Mouse (Mus musculus): Measurements from ENCODE around the gene Itga2b. TPM values are rescaled to one million over a fixed set of nuclear protein-coding genes. Genes with fewer than 3 reads are reported as not detected.
"Not testable (repeated sequence)": the region's sequence is repeated elsewhere in the genome, so short reads cannot be mapped to it uniquely, and the experiment has no call there.

Gene Itga2b
- polyA plus RNA-seq, 1 experiment from 2014 or later: 13.1 TPM

DNA sequence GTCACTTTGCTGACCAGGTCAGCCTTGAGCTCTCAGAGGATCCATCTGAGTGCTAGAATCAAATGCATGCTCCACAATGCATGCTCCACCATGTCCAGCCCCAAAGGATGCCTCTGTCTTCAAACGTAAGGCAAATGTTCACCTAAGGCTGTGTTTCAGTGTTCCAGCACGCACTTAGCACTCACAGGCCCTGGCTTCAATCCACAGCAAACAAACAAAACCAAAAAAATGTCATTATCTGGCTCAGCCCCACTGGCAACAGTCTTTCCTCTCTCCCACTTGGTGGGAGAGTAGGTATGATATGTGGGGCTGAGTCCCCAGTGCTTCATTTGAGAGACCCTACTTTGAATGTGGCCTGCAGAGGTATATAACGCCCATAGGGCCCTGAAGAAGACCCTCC lies 58.9 kb downstream of the Itga2b start:
- Histone ChIP-seq H3K27ac (ENCODE audit: low read depth, low read length) (no peak overlapping the region), H3K36me3 (ENCODE audit: control insufficient read depth, insufficient read depth, low read length) (no peaks in the 10 kb centered on the region), H3K4me1 (ENCODE audit: control insufficient read depth, insufficient read depth, low read depth, low read length) (peaks cover 10% of the 10 kb centered on the region), H3K4me2 (ENCODE audit: low read length) (no peak overlapping the region), H3K9me3 (ENCODE audit: control insufficient read depth, low read length) (no peaks in the 10 kb centered on the region), H3K27me3 (replicated peaks; ENCODE audit: control insufficient read depth, insufficient read depth, low read length) (no peaks in the 10 kb centered on the region), H3K4me3 (ENCODE audit: low read length) (no peak overlapping the region), H3K9ac (ENCODE audit: low read depth, low read length) (no peak overlapping the region)
- ATAC-seq: no peak
- WGBS: 80% methylated on average over 3 of the region's 3 CpGs

DNA sequence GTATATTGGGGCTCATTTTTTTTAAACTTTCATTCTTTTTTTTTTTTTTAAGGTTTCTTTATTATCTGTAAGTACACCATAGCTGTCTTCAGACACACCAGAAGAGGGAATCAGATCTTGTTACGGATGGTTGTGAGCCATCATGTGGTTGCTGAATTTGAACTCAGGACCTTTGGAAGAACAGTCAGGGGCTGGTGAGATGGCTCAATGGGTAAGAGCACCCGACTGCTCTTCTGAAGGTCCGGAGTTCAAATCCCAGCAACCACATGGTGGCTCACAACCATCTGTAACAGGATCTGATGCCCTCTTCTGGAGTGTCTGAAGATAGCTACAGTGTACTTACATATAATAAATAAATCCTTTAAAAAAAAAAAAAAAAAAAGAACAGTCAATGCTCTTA lies 59.6 kb downstream of the Itga2b start:
- H3K4me3 ChIP-seq (ENCODE audit: low read length); H3K27ac ChIP-seq (ENCODE audit: low read depth, low read length); H3K4me2 ChIP-seq (ENCODE audit: low read length); H3K9me3 ChIP-seq (ENCODE audit: control insufficient read depth, low read length); H3K9ac ChIP-seq (ENCODE audit: low read depth, low read length); ATAC-seq; H3K27me3 ChIP-seq (replicated peaks; ENCODE audit: control insufficient read depth, insufficient read depth, low read length); H3K36me3 ChIP-seq (ENCODE audit: control insufficient read depth, insufficient read depth, low read length): not testable (repeated sequence)
- H3K4me1 ChIP-seq (ENCODE audit: control insufficient read depth, insufficient read depth, low read depth, low read length): peaks cover 16% of the 10 kb centered on the region
- 86% methylated on average over 3 of the region's 3 CpGs for WGBS

DNA sequence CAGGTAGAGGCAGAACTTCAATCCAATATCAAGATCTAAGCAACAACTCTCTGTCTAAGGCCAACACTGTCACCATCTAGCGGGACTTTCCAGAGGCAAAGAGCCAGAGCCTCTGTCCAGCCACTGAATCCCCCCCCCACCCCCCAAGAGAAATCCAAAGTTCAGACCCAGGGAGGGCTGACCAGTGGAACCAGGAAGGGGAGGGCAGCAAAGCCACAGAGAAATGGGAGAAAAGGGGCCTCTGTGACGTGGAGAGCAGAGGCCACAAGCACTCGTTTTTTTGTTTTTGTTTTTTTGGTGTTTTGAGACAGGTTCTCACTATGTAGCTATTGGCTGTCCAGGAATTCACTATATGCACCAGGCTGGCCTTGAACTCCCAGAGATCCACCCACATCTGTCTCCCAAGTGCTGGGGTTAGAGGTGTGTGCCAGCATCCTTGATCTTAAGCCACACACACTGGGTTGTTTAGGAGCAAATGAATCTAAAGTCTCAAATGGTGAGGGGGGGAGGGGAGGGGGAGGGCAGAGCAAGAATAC lies 60.1 kb downstream of the Itga2b start:
- Histone ChIP-seq H3K9ac (ENCODE audit: low read depth, low read length) (no peak overlapping the region), H3K36me3 (ENCODE audit: control insufficient read depth, insufficient read depth, low read length) (no peaks in the 10 kb centered on the region), H3K4me2 (ENCODE audit: low read length) (no peak overlapping the region), H3K9me3 (ENCODE audit: control insufficient read depth, low read length) (no peaks in the 10 kb centered on the region), H3K27me3 (replicated peaks; ENCODE audit: control insufficient read depth, insufficient read depth, low read length) (no peaks in the 10 kb centered on the region), H3K4me3 (ENCODE audit: low read length) (no peak overlapping the region), H3K27ac (ENCODE audit: low read depth, low read length) (no peak overlapping the region), H3K4me1 (ENCODE audit: control insufficient read depth, insufficient read depth, low read depth, low read length) (peaks cover 19% of the 10 kb centered on the region)
- ATAC-seq: no peak
- 88% methylated on average over 3 of the region's 3 CpGs for WGBS

DNA sequence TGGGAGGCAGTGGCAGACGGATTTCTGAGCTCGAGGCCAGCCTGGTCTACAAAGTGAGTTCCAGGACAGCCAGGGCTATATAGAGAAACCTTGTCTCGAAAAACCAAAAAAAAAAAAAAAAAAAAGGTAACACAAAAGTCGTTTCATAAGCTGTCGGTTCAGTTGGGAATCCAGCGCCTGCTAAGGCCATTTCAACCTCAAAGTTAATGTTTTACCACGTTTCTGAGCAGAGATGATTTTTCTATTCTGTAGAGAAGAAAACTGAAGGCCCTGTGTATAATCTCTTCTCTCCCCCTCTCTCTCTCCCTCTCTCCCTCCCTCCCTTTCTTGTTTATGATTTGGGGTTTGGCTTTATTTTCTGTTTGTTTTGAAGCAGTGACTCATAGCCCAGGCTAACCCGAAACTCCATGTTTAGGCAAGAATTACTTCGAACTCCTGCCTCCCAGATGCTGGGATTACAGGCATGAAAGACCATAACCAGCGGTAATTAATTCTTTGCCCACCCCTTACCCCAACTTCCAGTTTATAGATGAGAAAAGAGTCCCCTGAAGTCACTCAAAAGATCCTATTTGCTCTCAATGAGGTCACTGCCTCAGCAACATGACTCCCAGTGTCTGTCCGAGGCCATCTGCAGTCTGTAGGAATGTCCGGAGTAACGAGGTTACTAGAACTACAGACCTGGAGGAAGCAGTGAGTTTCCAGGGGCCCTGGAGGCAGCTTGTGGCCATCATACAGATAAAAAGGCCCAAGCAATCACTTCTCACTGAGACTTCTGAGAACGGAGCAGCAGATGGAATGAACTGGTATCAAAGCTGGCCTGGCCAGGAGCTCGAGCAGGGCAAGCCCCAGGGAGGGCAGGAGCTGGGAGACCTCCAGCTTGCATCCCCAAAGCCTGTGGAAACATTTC lies 60.8 kb downstream of the Itga2b start:
- Histone ChIP-seq H3K4me2 (ENCODE audit: low read length) (peak overlapping the region; percentile 77), H3K9me3 (ENCODE audit: control insufficient read depth, low read length) (no peaks in the 10 kb centered on the region), H3K27ac (ENCODE audit: low read depth, low read length) (peak overlapping the region; percentile 13; the same call in 1 of the 2 replicates), H3K4me1 (ENCODE audit: control insufficient read depth, insufficient read depth, low read depth, low read length) (peaks cover 22% of the 10 kb centered on the region), H3K9ac (ENCODE audit: low read depth, low read length) (no peak overlapping the region), H3K36me3 (ENCODE audit: control insufficient read depth, insufficient read depth, low read length) (peaks cover 3% of the 10 kb centered on the region; the same call in 1 of the 2 replicates), H3K4me3 (ENCODE audit: low read length) (peak overlapping the region; percentile 90), H3K27me3 (replicated peaks; ENCODE audit: control insufficient read depth, insufficient read depth, low read length) (no peaks in the 10 kb centered on the region)
- no peak for ATAC-seq
- 44% methylated on average over 15 of the region's 15 CpGs for WGBS

DNA sequence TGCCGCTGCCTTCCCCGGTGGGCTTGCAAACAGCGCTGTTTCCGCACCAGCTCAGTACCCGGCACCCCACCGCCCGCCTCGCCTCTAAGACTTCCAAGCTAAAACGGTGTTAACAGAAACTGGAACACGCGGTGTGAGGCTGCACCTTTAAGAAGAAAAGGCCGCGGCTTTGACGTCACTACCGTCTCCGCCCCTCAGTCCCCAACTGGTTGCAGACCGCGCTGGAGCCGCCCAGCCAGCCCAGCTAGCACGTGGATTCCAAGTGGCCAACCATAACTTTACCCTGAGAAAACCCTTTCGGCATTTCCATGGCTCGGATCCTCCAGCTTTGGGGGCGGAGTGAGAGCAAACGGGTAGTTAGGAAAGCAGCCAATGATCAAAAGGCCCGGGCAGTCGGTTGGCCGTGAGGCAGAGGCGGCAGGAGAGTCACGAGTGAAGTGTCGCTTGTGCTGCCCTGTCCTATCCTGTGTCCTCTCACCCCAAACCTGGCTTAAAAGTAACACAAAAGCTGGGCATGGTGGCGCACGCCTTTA lies 61.5 kb downstream of the Itga2b start:
- H3K27me3 ChIP-seq (replicated peaks; ENCODE audit: control insufficient read depth, insufficient read depth, low read length): no peaks in the 10 kb centered on the region
- no peak overlapping the region for H3K9ac ChIP-seq (ENCODE audit: low read depth, low read length)
- peaks cover 22% of the 10 kb centered on the region for H3K4me1 ChIP-seq (ENCODE audit: control insufficient read depth, insufficient read depth, low read depth, low read length)
- peak overlapping the region; percentile 77 for H3K4me2 ChIP-seq (ENCODE audit: low read length)
- peak; percentile 95 for ATAC-seq
- H3K36me3 ChIP-seq (ENCODE audit: control insufficient read depth, insufficient read depth, low read length): peaks cover 9% of the 10 kb centered on the region
- WGBS: under 1% methylated on average over 32 of the region's 32 CpGs
- H3K27ac ChIP-seq (ENCODE audit: low read depth, low read length): peak overlapping the region; percentile 90
- H3K4me3 ChIP-seq (ENCODE audit: low read length): peak overlapping the region; percentile 90
- H3K9me3 ChIP-seq (ENCODE audit: control insufficient read depth, low read length): no peaks in the 10 kb centered on the region

DNA sequence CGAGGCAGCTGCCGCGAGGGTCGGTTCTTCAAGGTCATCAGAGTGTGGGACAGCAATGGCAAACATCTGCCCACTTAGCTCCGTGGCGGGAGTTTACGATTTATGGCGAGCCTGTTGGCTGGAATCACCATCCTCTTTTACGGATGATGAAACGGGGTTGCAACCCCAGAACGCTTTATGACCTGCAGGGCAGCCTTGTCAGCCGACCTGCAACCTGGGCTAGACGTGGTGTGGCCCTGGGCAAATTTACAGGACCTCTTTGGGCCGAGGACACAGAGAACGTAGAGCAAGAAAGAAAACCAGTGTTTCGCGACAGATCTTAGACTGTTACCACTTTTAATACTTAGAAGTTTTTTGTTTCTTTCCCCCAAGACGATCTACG lies 62.1 kb downstream of the Itga2b start, which contains the start of gene Slc25a39:
TSS of gene Slc25a39 (minus strand) at position 113 of the 382 bp plus-strand sequence.
- Histone ChIP-seq H3K9me3 (ENCODE audit: control insufficient read depth, low read length) (no peaks in the 10 kb centered on the region), H3K4me1 (ENCODE audit: control insufficient read depth, insufficient read depth, low read depth, low read length) (peaks cover 22% of the 10 kb centered on the region), H3K36me3 (ENCODE audit: control insufficient read depth, insufficient read depth, low read length) (peaks cover 15% of the 10 kb centered on the region), H3K27ac (ENCODE audit: low read depth, low read length) (peak within 1 kb of the TSS; percentile 90), H3K27me3 (replicated peaks; ENCODE audit: control insufficient read depth, insufficient read depth, low read length) (no peaks in the 10 kb centered on the region), H3K4me2 (ENCODE audit: low read length) (peak within 1 kb of the TSS; percentile 77), H3K9ac (ENCODE audit: low read depth, low read length) (peak within 1 kb of the TSS; percentile 96), H3K4me3 (ENCODE audit: low read length) (peak within 1 kb of the TSS; percentile 90)
- WGBS: under 1% methylated on average over 19 of the region's 19 CpGs
- no peak for ATAC-seq

DNA sequence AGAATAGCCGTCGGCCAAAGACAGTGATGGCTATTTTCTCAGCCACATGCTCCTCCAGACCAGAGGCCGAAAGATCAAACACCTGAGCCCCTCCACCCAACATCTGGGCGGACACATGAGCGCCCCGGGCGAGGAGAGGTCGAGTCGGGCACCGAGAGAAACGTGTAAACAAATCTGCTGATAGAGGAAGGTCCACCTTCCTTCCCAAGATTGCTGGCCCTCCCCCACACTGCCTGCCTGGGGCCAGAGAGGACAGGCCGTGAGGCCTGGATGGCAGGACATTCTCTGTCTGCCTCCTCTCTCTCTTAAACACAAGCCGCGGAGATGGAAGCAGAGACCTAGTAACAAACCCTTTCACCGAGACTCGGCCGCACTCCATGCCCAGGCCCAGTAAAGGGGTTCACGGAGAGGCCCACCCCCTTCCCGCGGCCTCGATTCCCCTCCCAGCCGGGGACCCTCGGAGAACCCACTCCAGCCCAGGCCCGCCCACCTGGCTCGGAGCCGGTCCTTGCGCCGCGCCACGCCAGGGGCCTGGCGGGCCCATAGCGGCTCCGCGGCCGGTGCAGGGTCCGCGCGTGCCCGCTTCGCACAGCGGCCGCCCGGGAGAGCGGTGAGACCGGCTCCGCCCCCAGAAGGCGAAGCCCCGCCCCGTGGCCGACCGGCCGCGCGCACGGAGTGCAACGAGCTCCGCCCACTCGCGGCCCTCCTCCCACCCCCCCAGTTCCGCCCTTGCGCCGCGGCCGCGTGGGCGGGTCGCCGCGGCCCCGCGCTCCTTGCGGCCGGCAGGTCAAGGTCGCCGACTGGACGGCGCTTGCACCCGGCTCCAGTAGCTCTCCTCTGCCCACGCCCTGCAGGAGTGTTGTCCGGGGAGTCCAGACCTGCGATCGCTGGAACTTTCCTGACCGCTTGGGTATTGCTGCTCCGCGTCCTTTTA lies 62.8 kb downstream of the Itga2b start:
- Histone ChIP-seq H3K4me2 (ENCODE audit: low read length) (peak overlapping the region; percentile 77), H3K4me1 (ENCODE audit: control insufficient read depth, insufficient read depth, low read depth, low read length) (peaks cover 22% of the 10 kb centered on the region), H3K27me3 (replicated peaks; ENCODE audit: control insufficient read depth, insufficient read depth, low read length) (no peaks in the 10 kb centered on the region), H3K27ac (ENCODE audit: low read depth, low read length) (peak overlapping the region; percentile 90), H3K36me3 (ENCODE audit: control insufficient read depth, insufficient read depth, low read length) (peaks cover 21% of the 10 kb centered on the region), H3K9me3 (ENCODE audit: control insufficient read depth, low read length) (no peaks in the 10 kb centered on the region), H3K9ac (ENCODE audit: low read depth, low read length) (peak overlapping the region; percentile 96), H3K4me3 (ENCODE audit: low read length) (peak overlapping the region; percentile 90)
- WGBS: 0% methylated on average over 52 of the region's 85 CpGs
- ATAC-seq: peak; percentile 83

DNA sequence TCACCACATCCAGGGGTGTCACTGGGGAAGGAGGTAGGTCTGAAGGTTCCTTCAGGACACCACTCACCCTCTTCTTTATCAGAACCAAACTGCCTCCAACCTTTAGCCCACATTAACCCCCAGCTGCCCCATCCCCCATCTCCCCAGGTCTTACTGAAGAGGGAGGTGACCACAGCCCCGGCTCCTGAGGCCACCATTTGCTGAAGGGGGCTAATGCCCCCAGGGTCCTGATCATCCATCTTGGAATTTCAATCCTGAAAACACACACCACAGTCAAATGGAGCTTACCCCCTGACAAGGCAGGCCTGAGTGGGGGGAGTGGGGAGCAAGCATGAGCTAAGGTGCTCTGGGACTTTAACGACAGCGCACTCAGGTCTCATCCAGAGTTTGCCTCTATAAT lies 63.5 kb downstream of the Itga2b start:
- H3K4me3 ChIP-seq (ENCODE audit: low read length): peak overlapping the region; percentile 90
- H3K9ac ChIP-seq (ENCODE audit: low read depth, low read length): peak overlapping the region; percentile 96
- peak overlapping the region; percentile 77 for H3K4me2 ChIP-seq (ENCODE audit: low read length)
- H3K27me3 ChIP-seq (replicated peaks; ENCODE audit: control insufficient read depth, insufficient read depth, low read length): no peaks in the 10 kb centered on the region
- H3K27ac ChIP-seq (ENCODE audit: low read depth, low read length): peak overlapping the region; percentile 90
- H3K36me3 ChIP-seq (ENCODE audit: control insufficient read depth, insufficient read depth, low read length): peaks cover 29% of the 10 kb centered on the region
- WGBS: 2% methylated on average over 3 of the region's 3 CpGs
- ATAC-seq: no peak
- H3K4me1 ChIP-seq (ENCODE audit: control insufficient read depth, insufficient read depth, low read depth, low read length): peaks cover 22% of the 10 kb centered on the region
- no peaks in the 10 kb centered on the region for H3K9me3 ChIP-seq (ENCODE audit: control insufficient read depth, low read length)

Data from hindbrain, embryonic 16.5 days (tissue).